Mouse (Mus musculus): ENCODE results near the gene Adprh. TPM values are rescaled to one million over a fixed set of nuclear protein-coding genes. Genes with fewer than 3 reads are reported as not detected.

Gene Adprh
- polyA plus RNA-seq, 1 experiment from 2014 or later = 88.6 TPM

DNA sequence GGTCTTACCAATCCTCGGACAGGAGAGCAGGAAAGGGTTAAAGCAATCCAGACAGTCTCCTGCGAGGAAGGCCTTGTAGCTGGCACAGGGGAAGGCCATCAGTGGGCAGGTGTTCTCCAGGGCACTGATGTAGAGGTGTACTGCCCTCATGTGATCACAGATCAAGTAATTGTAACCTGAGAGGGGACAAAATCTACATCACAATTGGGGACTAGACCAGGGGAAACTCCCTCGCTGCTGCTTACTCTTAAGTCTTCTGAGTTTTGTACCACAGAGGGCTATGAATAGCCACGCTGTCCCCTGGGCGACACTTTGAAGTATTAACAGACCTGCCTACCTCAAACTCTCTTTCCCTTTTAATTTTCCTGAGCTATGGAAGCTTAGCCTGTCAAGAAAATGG is 44.9 kb downstream of the Adprh start:
- Histone ChIP-seq H3K36me3 (ENCODE audit: control insufficient read depth, insufficient read depth) (no peaks in the 10 kb centered on the region), H3K9ac (ENCODE audit: low read length) (no peak overlapping the region), H3K27ac (ENCODE audit: low read length) (no peak overlapping the region), H3K27me3 (ENCODE audit: control insufficient read depth, insufficient read depth, low read length) (no peaks in the 10 kb centered on the region), H3K4me3 (ENCODE audit: low read length) (no peak overlapping the region), H3K4me2 (ENCODE audit: low read depth, low read length) (no peak overlapping the region), H3K9me3 (replicated peaks; ENCODE audit: control insufficient read depth, low read length) (no peaks in the 10 kb centered on the region; the same call in 1 of the 2 replicates), H3K4me1 (ENCODE audit: control insufficient read depth, insufficient read depth, low read length) (peaks cover 2% of the 10 kb centered on the region; the same call in 1 of the 2 replicates)
- WGBS = 36% methylated on average over 5 of the region's 5 CpGs
- ATAC-seq (replicated peaks; ENCODE audit: extremely low read depth, insufficient read depth, low FRiP score) = no peak

DNA sequence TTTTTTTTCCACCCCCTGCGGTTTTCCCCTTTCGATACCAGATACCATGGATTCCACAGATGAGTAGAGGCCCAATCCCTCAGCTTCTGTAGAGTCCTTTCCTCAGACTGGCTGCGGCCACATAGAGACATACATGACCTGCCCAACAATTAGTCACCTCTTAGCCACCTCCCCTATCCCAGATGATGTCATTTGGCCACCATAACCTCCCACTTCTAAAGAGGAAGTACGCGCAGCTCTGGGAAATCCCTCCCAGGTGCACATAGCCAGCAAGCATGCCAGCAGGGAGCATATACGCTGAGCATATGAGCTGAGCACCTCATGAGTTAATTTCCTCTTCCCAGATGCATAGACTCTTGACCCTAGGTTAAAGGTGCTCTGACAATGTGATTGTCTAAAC is 45.8 kb downstream of the Adprh start:
- 59% methylated on average over 6 of the region's 6 CpGs for WGBS
- H3K9ac ChIP-seq (ENCODE audit: low read length) = no peak overlapping the region

DNA sequence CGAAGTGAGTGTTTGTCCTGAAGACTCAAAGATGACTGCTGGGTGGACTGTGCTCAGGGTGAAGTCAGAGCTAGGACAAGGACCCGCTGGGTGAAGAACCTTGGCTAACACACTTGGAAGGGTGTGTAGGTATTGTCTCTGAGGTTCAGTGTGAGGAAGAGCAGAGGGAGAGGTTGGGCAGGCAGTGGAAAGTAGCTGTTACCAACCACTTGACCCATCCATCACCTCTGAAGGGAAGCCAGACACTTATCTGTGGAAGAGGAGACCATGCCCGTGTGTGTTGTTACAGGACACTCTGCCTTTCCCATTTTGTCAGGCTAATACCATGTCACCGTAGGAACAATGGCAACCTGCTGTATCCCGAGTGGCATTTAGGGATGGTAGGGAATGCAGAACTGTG is 46.2 kb downstream of the Adprh start:
- Histone ChIP-seq H3K4me2 (ENCODE audit: low read depth, low read length) (no peak overlapping the region), H3K36me3 (ENCODE audit: control insufficient read depth, insufficient read depth) (no peaks in the 10 kb centered on the region), H3K4me3 (ENCODE audit: low read length) (no peak overlapping the region), H3K27me3 (ENCODE audit: control insufficient read depth, insufficient read depth, low read length) (no peaks in the 10 kb centered on the region), H3K9ac (ENCODE audit: low read length) (no peak overlapping the region), H3K27ac (ENCODE audit: low read length) (no peak overlapping the region), H3K9me3 (replicated peaks; ENCODE audit: control insufficient read depth, low read length) (no peaks in the 10 kb centered on the region; the same call in 1 of the 2 replicates), H3K4me1 (ENCODE audit: control insufficient read depth, insufficient read depth, low read length) (peaks cover 2% of the 10 kb centered on the region; the same call in 1 of the 2 replicates)
- no peak for ATAC-seq (replicated peaks; ENCODE audit: extremely low read depth, insufficient read depth, low FRiP score)
- WGBS = 53% methylated on average over 5 of the region's 5 CpGs

More for the DNA sequence above, 45.8 kb downstream of the Adprh start:
- H3K27ac ChIP-seq (ENCODE audit: low read length) = no peak overlapping the region
- H3K9me3 ChIP-seq (replicated peaks; ENCODE audit: control insufficient read depth, low read length) = no peaks in the 10 kb centered on the region; the same call in 1 of the 2 replicates
- peaks cover 2% of the 10 kb centered on the region; the same call in 1 of the 2 replicates for H3K4me1 ChIP-seq (ENCODE audit: control insufficient read depth, insufficient read depth, low read length)
- H3K4me2 ChIP-seq (ENCODE audit: low read depth, low read length) = no peak overlapping the region
- H3K27me3 ChIP-seq (ENCODE audit: control insufficient read depth, insufficient read depth, low read length) = no peaks in the 10 kb centered on the region
- H3K4me3 ChIP-seq (ENCODE audit: low read length) = no peak overlapping the region
- H3K36me3 ChIP-seq (ENCODE audit: control insufficient read depth, insufficient read depth) = no peaks in the 10 kb centered on the region
- peak; percentile 23; the same call in 1 of the 2 replicates for ATAC-seq (replicated peaks; ENCODE audit: extremely low read depth, insufficient read depth, low FRiP score)

DNA sequence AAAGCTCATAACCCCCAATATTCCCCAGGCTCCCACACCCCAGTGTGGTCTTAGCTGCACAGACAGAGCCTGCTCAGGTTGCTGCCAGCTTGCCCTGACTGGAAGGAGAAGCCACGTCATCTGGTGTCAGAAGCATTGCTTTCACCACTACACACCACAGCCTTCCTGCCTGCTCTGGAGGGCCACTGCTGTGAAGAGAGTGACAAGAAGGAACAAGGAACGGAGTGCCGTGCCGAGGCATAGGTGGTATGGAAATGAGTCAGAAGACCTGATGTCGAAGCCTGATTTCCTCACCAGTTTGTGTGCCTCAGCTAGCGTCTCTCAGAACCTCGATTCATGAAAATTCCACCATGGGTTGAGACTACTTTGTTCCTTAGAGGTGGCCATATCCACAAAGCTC is 48.9 kb downstream of the Adprh start:
- 70% methylated on average over 7 of the region's 7 CpGs for WGBS
- no peaks in the 10 kb centered on the region for H3K36me3 ChIP-seq (ENCODE audit: control insufficient read depth, insufficient read depth)

DNA sequence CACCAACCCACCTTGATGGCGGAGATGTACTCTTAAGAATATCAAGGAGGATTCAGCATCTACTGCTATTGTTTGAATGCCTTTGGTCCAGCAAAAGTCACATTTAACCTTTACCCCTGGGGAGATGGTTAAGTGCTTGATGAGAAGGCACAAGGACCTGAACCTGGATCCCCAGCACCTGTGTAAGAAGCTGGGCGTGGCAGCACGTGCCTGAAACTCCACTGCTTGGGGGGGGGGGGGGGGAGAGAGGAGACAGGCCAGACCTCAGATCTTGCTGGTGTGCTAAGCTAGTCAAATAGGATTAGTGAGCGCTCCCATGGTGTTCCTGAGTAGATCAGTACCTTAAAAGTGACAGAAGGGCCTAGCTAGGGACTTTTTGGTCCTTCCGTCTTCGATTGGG is 51.0 kb downstream of the Adprh start:
- 75% methylated on average over 6 of the region's 6 CpGs for WGBS
- Histone ChIP-seq H3K4me2 (ENCODE audit: low read depth, low read length) (no peak overlapping the region), H3K4me1 (ENCODE audit: control insufficient read depth, insufficient read depth, low read length) (peaks cover 13% of the 10 kb centered on the region), H3K4me3 (ENCODE audit: low read length) (no peak overlapping the region), H3K9me3 (replicated peaks; ENCODE audit: control insufficient read depth, low read length) (no peaks in the 10 kb centered on the region; the same call in 1 of the 2 replicates), H3K9ac (ENCODE audit: low read length) (no peak overlapping the region), H3K27ac (ENCODE audit: low read length) (no peak overlapping the region), H3K36me3 (ENCODE audit: control insufficient read depth, insufficient read depth) (no peaks in the 10 kb centered on the region), H3K27me3 (ENCODE audit: control insufficient read depth, insufficient read depth, low read length) (no peaks in the 10 kb centered on the region)
- ATAC-seq (replicated peaks; ENCODE audit: extremely low read depth, insufficient read depth, low FRiP score) = no peak

More for the DNA sequence above, 48.9 kb downstream of the Adprh start:
- Histone ChIP-seq H3K9me3 (replicated peaks; ENCODE audit: control insufficient read depth, low read length) (no peaks in the 10 kb centered on the region; the same call in 1 of the 2 replicates), H3K27ac (ENCODE audit: low read length) (no peak overlapping the region), H3K9ac (ENCODE audit: low read length) (no peak overlapping the region), H3K27me3 (ENCODE audit: control insufficient read depth, insufficient read depth, low read length) (no peaks in the 10 kb centered on the region), H3K4me1 (ENCODE audit: control insufficient read depth, insufficient read depth, low read length) (peaks cover 13% of the 10 kb centered on the region), H3K4me2 (ENCODE audit: low read depth, low read length) (no peak overlapping the region), H3K4me3 (ENCODE audit: low read length) (no peak overlapping the region)
- no peak for ATAC-seq (replicated peaks; ENCODE audit: extremely low read depth, insufficient read depth, low FRiP score)

DNA sequence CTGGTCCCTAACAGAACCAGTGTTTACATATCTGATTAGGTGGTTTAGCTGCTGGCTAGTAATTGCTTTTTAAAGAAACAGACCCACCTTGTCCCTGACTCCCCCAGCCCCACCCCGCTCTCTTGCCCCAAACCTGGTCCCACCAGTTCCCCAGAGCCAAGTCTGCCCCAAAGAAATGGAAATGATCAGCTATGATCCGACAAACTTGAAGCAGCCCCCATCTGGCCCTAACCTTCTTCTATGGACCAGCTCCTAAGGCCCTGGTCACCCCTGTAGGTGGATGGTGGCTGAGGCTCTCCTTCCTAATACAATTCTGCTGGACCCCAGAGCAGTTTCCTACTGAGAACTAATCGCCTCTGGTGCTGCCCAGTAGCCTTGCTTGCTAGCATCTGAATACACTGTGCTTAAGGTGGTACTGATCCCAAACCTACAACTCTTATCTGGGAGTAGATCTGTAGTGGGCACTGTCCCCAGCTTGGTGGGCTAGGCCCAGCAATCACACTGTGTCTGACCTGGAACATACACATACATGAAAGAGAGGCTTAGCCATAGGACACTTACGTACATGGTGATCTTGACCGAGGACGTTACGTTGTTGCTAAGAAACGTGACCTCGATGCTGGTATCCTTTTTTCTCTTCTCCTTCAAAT is 52.1 kb downstream of the Adprh start:
- H3K4me1 ChIP-seq (ENCODE audit: control insufficient read depth, insufficient read depth, low read length) = peaks cover 24% of the 10 kb centered on the region
- H3K4me3 ChIP-seq (ENCODE audit: low read length) = peak overlapping the region; percentile 32
- WGBS = 78% methylated on average over 9 of the region's 9 CpGs
- H3K9ac ChIP-seq (ENCODE audit: low read length) = peak overlapping the region; percentile 59
- H3K27ac ChIP-seq (ENCODE audit: low read length) = no peak overlapping the region
- H3K9me3 ChIP-seq (replicated peaks; ENCODE audit: control insufficient read depth, low read length) = no peaks in the 10 kb centered on the region; the same call in 1 of the 2 replicates
- no peaks in the 10 kb centered on the region for H3K27me3 ChIP-seq (ENCODE audit: control insufficient read depth, insufficient read depth, low read length)
- no peaks in the 10 kb centered on the region for H3K36me3 ChIP-seq (ENCODE audit: control insufficient read depth, insufficient read depth)
- H3K4me2 ChIP-seq (ENCODE audit: low read depth, low read length) = peak overlapping the region; percentile 59
- no peak for ATAC-seq (replicated peaks; ENCODE audit: extremely low read depth, insufficient read depth, low FRiP score)

DNA sequence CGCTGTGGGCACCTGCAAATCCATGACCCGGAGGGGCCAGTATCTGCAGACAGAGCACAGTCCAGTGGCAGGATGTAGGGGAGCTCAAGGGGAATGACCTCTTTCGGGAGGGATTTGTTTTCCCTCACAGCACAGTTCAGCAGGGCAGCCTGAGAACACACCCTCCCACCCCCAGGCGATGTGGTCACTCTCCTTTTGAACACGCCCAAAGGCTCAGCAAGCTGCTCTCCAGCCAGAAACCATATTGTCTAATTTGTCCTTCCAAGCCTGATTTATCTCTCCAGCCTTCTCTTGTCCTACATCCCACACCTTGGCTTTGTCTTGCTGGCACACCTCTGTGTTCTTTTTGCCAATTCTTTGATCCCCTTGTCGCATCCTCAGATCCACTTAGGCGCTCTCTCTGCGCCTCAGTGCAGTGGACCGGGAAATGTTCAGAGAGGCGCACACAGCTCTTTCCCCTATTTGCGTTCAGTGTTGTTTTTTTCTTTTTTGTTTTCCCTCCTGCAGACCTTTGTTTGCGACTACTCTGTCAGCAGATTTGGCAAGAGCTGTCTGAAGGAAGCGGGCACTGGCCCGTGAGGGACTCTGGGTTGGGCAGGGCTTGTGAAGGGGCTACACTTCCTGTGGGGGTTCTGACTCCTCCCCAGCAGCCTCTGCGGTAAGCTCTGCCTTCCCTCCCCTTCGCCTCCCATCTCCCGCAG is 52.8 kb downstream of the Adprh start:
- WGBS = 18% methylated on average over 17 of the region's 17 CpGs
- ATAC-seq (replicated peaks; ENCODE audit: extremely low read depth, insufficient read depth, low FRiP score) = peak; percentile 80
- Histone ChIP-seq H3K27ac (ENCODE audit: low read length) (peak overlapping the region; percentile 33), H3K9ac (ENCODE audit: low read length) (peak overlapping the region; percentile 59), H3K36me3 (ENCODE audit: control insufficient read depth, insufficient read depth) (no peaks in the 10 kb centered on the region), H3K4me3 (ENCODE audit: low read length) (peak overlapping the region; percentile 32), H3K4me2 (ENCODE audit: low read depth, low read length) (peak overlapping the region; percentile 59), H3K4me1 (ENCODE audit: control insufficient read depth, insufficient read depth, low read length) (peaks cover 24% of the 10 kb centered on the region), H3K27me3 (ENCODE audit: control insufficient read depth, insufficient read depth, low read length) (no peaks in the 10 kb centered on the region), H3K9me3 (replicated peaks; ENCODE audit: control insufficient read depth, low read length) (no peaks in the 10 kb centered on the region; the same call in 1 of the 2 replicates)

DNA sequence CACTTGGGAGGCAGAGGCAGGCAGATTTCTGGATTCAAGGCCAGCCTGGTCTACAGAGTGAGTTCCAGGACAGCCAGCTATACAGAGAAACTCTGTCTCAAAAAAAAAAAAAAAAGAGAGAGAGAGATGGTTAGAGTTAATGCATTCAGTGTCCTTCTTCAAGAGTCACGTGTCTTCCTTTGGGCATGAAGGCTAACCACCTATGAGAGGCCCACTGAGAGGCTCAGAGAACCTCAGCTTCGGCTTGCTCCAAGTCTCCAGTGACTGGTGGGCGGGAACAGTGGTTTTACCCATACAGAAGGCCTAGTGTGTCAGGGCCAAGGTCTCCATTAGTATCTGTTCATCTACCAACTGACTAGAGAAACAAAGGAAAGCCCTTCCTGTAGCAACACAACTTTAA is 53.4 kb downstream of the Adprh start:
- peak overlapping the region; percentile 59 for H3K9ac ChIP-seq (ENCODE audit: low read length)

DNA sequence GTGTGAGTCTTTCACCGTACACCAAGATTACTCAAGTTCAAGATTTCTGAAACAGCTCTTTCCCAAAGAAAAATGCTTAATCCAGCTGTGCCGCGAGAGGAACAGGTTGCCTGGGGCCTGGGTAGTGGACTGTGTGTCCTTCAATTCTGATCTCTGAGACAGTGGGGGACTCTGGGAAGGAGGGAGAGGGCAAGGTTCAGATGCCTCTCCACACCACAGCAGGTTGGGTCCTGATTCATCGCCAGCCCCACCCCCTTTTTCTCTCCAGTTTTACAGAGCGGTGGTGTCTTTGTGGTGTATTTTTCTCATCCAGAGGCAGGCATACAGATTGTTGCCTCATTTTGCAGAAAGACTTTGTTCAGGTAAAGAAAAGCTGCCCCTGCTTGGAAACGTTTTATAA is 54.2 kb downstream of the Adprh start:
- ATAC-seq (replicated peaks; ENCODE audit: extremely low read depth, insufficient read depth, low FRiP score) = no peak
- H3K4me2 ChIP-seq (ENCODE audit: low read depth, low read length) = no peak overlapping the region
- WGBS = 92% methylated on average over 6 of the region's 6 CpGs
- no peak overlapping the region for H3K9ac ChIP-seq (ENCODE audit: low read length)
- no peaks in the 10 kb centered on the region; the same call in 1 of the 2 replicates for H3K9me3 ChIP-seq (replicated peaks; ENCODE audit: control insufficient read depth, low read length)
- H3K27me3 ChIP-seq (ENCODE audit: control insufficient read depth, insufficient read depth, low read length) = no peaks in the 10 kb centered on the region
- no peak overlapping the region for H3K27ac ChIP-seq (ENCODE audit: low read length)
- H3K36me3 ChIP-seq (ENCODE audit: control insufficient read depth, insufficient read depth) = no peaks in the 10 kb centered on the region
- H3K4me3 ChIP-seq (ENCODE audit: low read length) = no peak overlapping the region
- H3K4me1 ChIP-seq (ENCODE audit: control insufficient read depth, insufficient read depth, low read length) = peaks cover 24% of the 10 kb centered on the region

More for the DNA sequence above, 53.4 kb downstream of the Adprh start:
- no peaks in the 10 kb centered on the region for H3K27me3 ChIP-seq (ENCODE audit: control insufficient read depth, insufficient read depth, low read length)
- H3K4me3 ChIP-seq (ENCODE audit: low read length) = no peak overlapping the region
- peak overlapping the region; percentile 33 for H3K27ac ChIP-seq (ENCODE audit: low read length)
- H3K4me2 ChIP-seq (ENCODE audit: low read depth, low read length) = peak overlapping the region; percentile 59; the same call in 1 of the 2 replicates
- H3K36me3 ChIP-seq (ENCODE audit: control insufficient read depth, insufficient read depth) = no peaks in the 10 kb centered on the region
- peaks cover 24% of the 10 kb centered on the region for H3K4me1 ChIP-seq (ENCODE audit: control insufficient read depth, insufficient read depth, low read length)
- 77% methylated on average over 3 of the region's 3 CpGs for WGBS
- no peaks in the 10 kb centered on the region; the same call in 1 of the 2 replicates for H3K9me3 ChIP-seq (replicated peaks; ENCODE audit: control insufficient read depth, low read length)
- ATAC-seq (replicated peaks; ENCODE audit: extremely low read depth, insufficient read depth, low FRiP score) = no peak
